Comparison of ENCODE assay signal across 22 mouse cellular contexts in the genomic region with DNA sequence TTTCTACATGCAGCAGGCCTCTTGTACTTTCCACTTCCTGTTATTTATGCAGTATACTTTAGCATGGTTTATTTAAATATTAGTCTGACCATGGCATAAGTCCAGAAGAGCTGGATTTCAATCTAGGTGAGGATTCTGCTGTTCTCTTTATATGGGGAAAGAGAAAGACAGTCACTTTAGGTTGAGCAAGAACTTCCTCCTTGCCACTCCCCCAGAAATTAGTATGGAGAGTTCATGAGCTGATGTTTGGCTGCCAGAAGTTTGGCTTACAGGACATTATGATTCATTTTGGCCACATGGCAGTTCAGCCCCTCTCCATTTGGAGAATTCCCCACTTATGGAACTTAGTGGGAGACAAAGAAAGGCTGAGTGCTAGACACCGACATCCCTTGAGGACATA.
DNase-seq lines count a peak whose midpoint lies in the region; ATAC-seq lines count a peak whose summit lies in the region.
"Had no signal": no experiment of that assay in that cellular context is flagged by ENCODE, and none has a peak within 500 bp of the region (broad histone marks: within the 10 kb centered on the region; RNA-seq: fewer than 3 reads in every experiment).

No protein-coding gene starts in this region.

- H3K27me3 ChIP-seq in lung, embryonic 16.5 days (ENCODE audit: control insufficient read depth, insufficient read depth, low read depth, low read length): no peaks in the 10 kb centered on the region
- H3K27me3 ChIP-seq in kidney, embryonic 15.5 days: no peaks in the 10 kb centered on the region
- H3K27me3 ChIP-seq: embryonic facial prominence, embryonic 15.5 days; forebrain, embryonic 15.5 days; heart, embryonic 12.5 days had no signal

- H3K36me3 ChIP-seq in lung, embryonic 16.5 days (ENCODE audit: control insufficient read depth, insufficient read depth, low read length): no peaks in the 10 kb centered on the region
- H3K36me3 ChIP-seq in kidney, embryonic 15.5 days: no peaks in the 10 kb centered on the region
- H3K36me3 ChIP-seq: embryonic facial prominence, embryonic 15.5 days; forebrain, embryonic 15.5 days; G1E; heart, embryonic 12.5 days; hindbrain, embryonic 10.5 days had no signal

- H3K4me3 ChIP-seq in lung, embryonic 16.5 days (ENCODE audit: low read length): no peak overlapping the region
- H3K4me3 ChIP-seq in kidney, embryonic 15.5 days (replicated peaks): no peak overlapping the region
- H3K4me3 ChIP-seq: embryonic facial prominence, embryonic 15.5 days; erythroblast, embryonic 14.5 days; forebrain, embryonic 15.5 days; heart, embryonic 12.5 days; hindbrain, embryonic 10.5 days had no signal

- no peak overlapping the region for H3K9ac ChIP-seq in lung, embryonic 16.5 days (ENCODE audit: low read length)
- H3K9ac ChIP-seq in kidney, embryonic 15.5 days: no peak overlapping the region
- H3K9ac ChIP-seq: embryonic facial prominence, embryonic 15.5 days; forebrain, embryonic 15.5 days; heart, embryonic 12.5 days; hindbrain, embryonic 14.5 days had no signal

- peak overlapping the region; percentile 31; the same call in 1 of the 2 replicates for H3K27ac ChIP-seq in lung, embryonic 16.5 days (ENCODE audit: low read length)
- no peak overlapping the region for H3K27ac ChIP-seq in kidney, embryonic 15.5 days
- H3K27ac ChIP-seq: embryonic facial prominence, embryonic 15.5 days; forebrain, embryonic 15.5 days; hindbrain, embryonic 10.5 days; hindbrain, embryonic 14.5 days had no signal

- H3K4me2 ChIP-seq in lung, embryonic 16.5 days (ENCODE audit: low read depth, low read length): no peak overlapping the region
- no peak overlapping the region for H3K4me2 ChIP-seq in kidney, embryonic 15.5 days
- H3K4me2 ChIP-seq: embryonic facial prominence, embryonic 15.5 days; forebrain, embryonic 15.5 days; heart, embryonic 12.5 days; hindbrain, embryonic 14.5 days had no signal

- no peaks in the 10 kb centered on the region for H3K9me3 ChIP-seq in lung, embryonic 16.5 days (ENCODE audit: control insufficient read depth, low read length)
- no peaks in the 10 kb centered on the region for H3K9me3 ChIP-seq in kidney, embryonic 15.5 days (replicated peaks)
- H3K9me3 ChIP-seq: embryonic facial prominence, embryonic 15.5 days; forebrain, embryonic 15.5 days; G1E; heart, embryonic 12.5 days; hindbrain, embryonic 10.5 days had no signal

- whole genome bisulfite sequencing in lung, embryonic 16.5 days: 62% methylated on average over 1 of the region's 1 CpGs
- 91% methylated on average over 1 of the region's 1 CpGs for WGBS in kidney, embryonic 15.5 days

- H3K4me1 ChIP-seq in lung, embryonic 16.5 days (replicated peaks; ENCODE audit: control insufficient read depth, insufficient read depth, low read length): 0 out of 2 replicates have a peak, but pooled peaks cover 2% of the 10 kb centered on the region
- H3K4me1 ChIP-seq in kidney, embryonic 15.5 days: peaks cover 6% of the 10 kb centered on the region
- H3K4me1 ChIP-seq: embryonic facial prominence, embryonic 15.5 days; forebrain, embryonic 15.5 days; heart, embryonic 12.5 days; hindbrain, embryonic 10.5 days had no signal

- DNase-seq in lung, postnatal 36 days: no peak
- DNase-seq in NIH3T3 (ENCODE audit: low read depth) (peak; percentile 62), liver (no peak)
- no peak for DNase-seq in kidney, postnatal 4 days
- DNase-seq: adrenal gland, adult 2 months; adrenal gland, postnatal 25 days; B cell, adult 2 months; cerebellum, adult 18-20 months; cerebellum, adult 9-11 months; cerebellum, postnatal 36 days; gastrocnemius, postnatal 10 days had no signal

- ATAC-seq in lung, embryonic 16.5 days (ENCODE audit: low read depth): peak; percentile 51
- ATAC-seq in granulocyte monocyte progenitor cell, adult 5-6 weeks (replicated peaks; ENCODE audit: poor library complexity, severe bottlenecking): peak; percentile 62
- no peak for ATAC-seq in kidney, embryonic 15.5 days (replicated peaks; ENCODE audit: low FRiP score)
- ATAC-seq: CD4-positive, CD25-positive, alpha-beta regulatory T cell, adult 4 months; forebrain, embryonic 15.5 days had no signal
